Mouse (Mus musculus) kidney, postnatal 0 days (tissue): ENCODE data around the gene Cadm2. TPM values are rescaled to one million over a fixed set of nuclear protein-coding genes. Genes with fewer than 3 reads are reported as not detected.

ENCODE experiments used
- ATAC-seq: fragments of 200-750 bp; cut with Nextera tagmentation; replicated peaks from 2 replicates; pipeline ENCODE4 v1.8.0; 2017; ENCODE audit warnings: low read depth, moderate number of reproducible peaks, moderate TSS enrichment, moderate library complexity; ENCODE audit not compliant: low FRiP score
- DNase-seq: peaks from one replicate; pipeline ENCODE4 v3.0.0-alpha.2; 2016; ENCODE audit warnings: low spot score
- H3K27ac ChIP-seq: fragments of 300-500 bp; sonication (generic); 2 replicates; pipeline ENCODE4 v1.5.1; 2014; ENCODE audit warnings: mild to moderate bottlenecking
- H3K27me3 ChIP-seq: fragments of 300-500 bp; sonication (generic); 2 replicates; pipeline ENCODE4 v1.6.1; 2014; ENCODE audit warnings: low read length, mixed read lengths; ENCODE audit not compliant: insufficient read depth
- H3K36me3 ChIP-seq: fragments of 300-500 bp; sonication (generic); 2 replicates; pipeline ENCODE4 v1.6.1; 2014; ENCODE audit warnings: low read length, mixed read lengths; ENCODE audit not compliant: insufficient read depth
- H3K4me1 ChIP-seq: fragments of 300-500 bp; sonication (generic); replicated peaks from 2 replicates; pipeline ENCODE4 v1.6.1; 2014; ENCODE audit warnings: antibody characterized with exemption, low read length, mixed read lengths; ENCODE audit not compliant: insufficient read depth
- H3K4me2 ChIP-seq: fragments of 300-500 bp; sonication (generic); 2 replicates; pipeline ENCODE4 v1.6.1; 2014; ENCODE audit warnings: mild to moderate bottlenecking, low read length, moderate library complexity, mixed read lengths
- H3K4me3 ChIP-seq: fragments of 300-500 bp; sonication (generic); replicated peaks from 2 replicates; pipeline ENCODE4 v1.5.1; 2014; ENCODE audit warnings: low read depth, low read length
- H3K9ac ChIP-seq: fragments of 300-500 bp; sonication (generic); 2 replicates; pipeline ENCODE4 v1.6.1; 2014; ENCODE audit warnings: low read depth, low read length
- H3K9me3 ChIP-seq: fragments of 300-500 bp; sonication (generic); replicated peaks from 2 replicates; pipeline ENCODE4 v1.6.1; 2016; ENCODE audit warnings: low read length, inconsistent platforms, mixed read lengths
- CTCF ChIP-seq: IDR thresholded peaks from 2 replicates; pipeline ENCODE4 v1.5.1; 2016; ENCODE audit warnings: antibody characterized with exemption, low read depth, mild to moderate bottlenecking, moderate library complexity
- WGBS: fragments of 180-500 bp; shearing (Covaris S2); extraction: QIAGEN DNeasy Blood & Tissue Kit; methylation state at CpG from one replicate; pipeline ENCODE4 v1.1.7; 2014; 5-methylcytosine and 5-hydroxymethylcytosine counted together
- polyA plus RNA-seq: library from polyadenylated mRNA; unstranded; fragments of >200 nt; fragmentation: Nextera tagmentation; extraction: Ambion mirVana; gene quantifications from 2 replicates; pipeline ENCODE4 v1.2.1, GENCODE M21; 2015

The Cadm2 gene
- polyA plus RNA-seq, 1 experiment from 2014 or later, result 0.11 TPM

GRCm38 (mm10) chr16:66997461-66997860 is 623.2 kb downstream of the Cadm2 start:
- Histone ChIP-seq H3K4me1 (no peaks in the 10 kb centered on the region), H3K36me3 (no peaks in the 10 kb centered on the region), H3K9me3 (no peaks in the 10 kb centered on the region), H3K27me3 (no peaks in the 10 kb centered on the region), H3K4me3 (no peak overlapping the region), H3K4me2 (no peak overlapping the region), H3K27ac (no peak overlapping the region), H3K9ac (no peak overlapping the region)
- DNase-seq (no peak), ATAC-seq (no peak)
- TF ChIP-seq CTCF, result no peak
- WGBS, result 83% methylated on average over 2 of the region's 2 CpGs

DNA sequence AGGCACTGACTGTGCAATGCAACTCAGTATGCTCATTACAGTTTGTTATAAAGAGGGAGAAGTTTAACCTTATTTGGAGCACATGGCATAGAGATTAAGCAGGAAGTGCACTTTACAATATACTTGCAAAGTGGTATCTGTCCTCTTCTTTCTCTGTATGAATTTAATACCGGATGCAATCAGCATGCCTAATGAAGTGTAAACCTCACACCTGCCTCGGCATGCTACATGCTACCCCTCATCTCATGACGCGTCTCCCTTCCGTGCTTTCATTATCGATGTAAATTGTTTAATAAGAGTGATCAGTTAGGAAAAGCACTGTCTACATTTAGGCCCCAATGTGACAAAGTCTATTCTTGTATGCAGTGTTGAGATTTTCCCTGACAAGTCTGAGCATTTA is 633.0 kb downstream of the Cadm2 start:
- no peak overlapping the region for H3K27ac ChIP-seq
- H3K9ac ChIP-seq, result no peak overlapping the region
- DNase-seq (no peak), ATAC-seq (no peak)
- H3K4me3 ChIP-seq, result no peak overlapping the region
- no peak for TF ChIP-seq CTCF
- no peaks in the 10 kb centered on the region for H3K9me3 ChIP-seq
- no peaks in the 10 kb centered on the region for H3K36me3 ChIP-seq
- H3K4me1 ChIP-seq, result no peaks in the 10 kb centered on the region
- no peaks in the 10 kb centered on the region for H3K27me3 ChIP-seq
- 88% methylated on average over 6 of the region's 6 CpGs for WGBS
- H3K4me2 ChIP-seq, result no peak overlapping the region

DNA sequence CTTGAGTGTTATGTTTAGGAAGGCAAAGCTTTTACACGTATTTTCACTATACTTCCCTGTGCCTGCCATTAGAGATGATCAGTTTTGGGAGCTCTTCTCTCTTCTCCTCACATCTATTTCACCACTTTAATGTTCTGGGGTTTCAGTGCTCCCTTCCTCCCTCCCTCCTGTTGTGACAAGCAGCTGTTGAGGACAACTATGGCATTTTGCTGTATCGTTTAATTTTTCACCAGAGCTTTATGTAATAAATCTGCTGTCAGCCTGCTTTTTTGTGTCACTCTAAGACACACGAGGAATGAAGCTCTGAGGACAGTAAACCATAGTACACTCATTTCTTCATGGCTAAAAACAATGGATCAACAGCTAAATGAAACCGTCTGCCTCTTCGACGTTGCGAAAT is 633.8 kb downstream of the Cadm2 start:
- no peak overlapping the region for H3K9ac ChIP-seq
- no peak for DNase-seq
- no peaks in the 10 kb centered on the region for H3K9me3 ChIP-seq
- 70% methylated on average over 7 of the region's 7 CpGs for WGBS
- no peaks in the 10 kb centered on the region for H3K27me3 ChIP-seq
- no peak for TF ChIP-seq CTCF
- H3K4me1 ChIP-seq, result no peaks in the 10 kb centered on the region
- H3K4me3 ChIP-seq, result no peak overlapping the region
- H3K36me3 ChIP-seq, result no peaks in the 10 kb centered on the region
- no peak overlapping the region for H3K27ac ChIP-seq
- no peak overlapping the region for H3K4me2 ChIP-seq
- ATAC-seq, result no peak

DNA sequence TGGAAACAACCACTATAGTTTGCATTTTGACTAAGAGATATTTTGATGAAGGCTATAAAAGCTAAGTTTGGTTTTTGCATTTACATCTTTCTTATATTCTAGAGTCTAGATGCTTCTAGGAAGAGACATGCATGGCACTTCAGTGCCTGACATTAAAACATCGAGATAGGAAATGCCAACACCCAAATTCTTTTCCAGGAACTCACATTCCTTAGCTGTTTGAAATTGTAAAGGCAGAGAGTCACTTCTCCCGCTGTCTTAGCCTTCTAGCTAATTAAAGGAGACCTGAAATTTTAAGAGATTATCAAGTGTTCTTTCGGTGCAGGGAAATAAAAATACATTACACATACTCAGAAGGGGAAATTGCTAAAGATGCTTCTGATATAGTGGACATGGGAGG is 649.8 kb downstream of the Cadm2 start:
- Histone ChIP-seq H3K36me3 (no peaks in the 10 kb centered on the region), H3K4me1 (no peaks in the 10 kb centered on the region), H3K27ac (no peak overlapping the region), H3K4me2 (no peak overlapping the region), H3K27me3 (no peaks in the 10 kb centered on the region), H3K9me3 (no peaks in the 10 kb centered on the region), H3K9ac (no peak overlapping the region), H3K4me3 (no peak overlapping the region)
- ATAC-seq (no peak), DNase-seq (no peak)
- TF ChIP-seq CTCF, result no peak
- WGBS, result 52% methylated on average over 3 of the region's 3 CpGs

DNA sequence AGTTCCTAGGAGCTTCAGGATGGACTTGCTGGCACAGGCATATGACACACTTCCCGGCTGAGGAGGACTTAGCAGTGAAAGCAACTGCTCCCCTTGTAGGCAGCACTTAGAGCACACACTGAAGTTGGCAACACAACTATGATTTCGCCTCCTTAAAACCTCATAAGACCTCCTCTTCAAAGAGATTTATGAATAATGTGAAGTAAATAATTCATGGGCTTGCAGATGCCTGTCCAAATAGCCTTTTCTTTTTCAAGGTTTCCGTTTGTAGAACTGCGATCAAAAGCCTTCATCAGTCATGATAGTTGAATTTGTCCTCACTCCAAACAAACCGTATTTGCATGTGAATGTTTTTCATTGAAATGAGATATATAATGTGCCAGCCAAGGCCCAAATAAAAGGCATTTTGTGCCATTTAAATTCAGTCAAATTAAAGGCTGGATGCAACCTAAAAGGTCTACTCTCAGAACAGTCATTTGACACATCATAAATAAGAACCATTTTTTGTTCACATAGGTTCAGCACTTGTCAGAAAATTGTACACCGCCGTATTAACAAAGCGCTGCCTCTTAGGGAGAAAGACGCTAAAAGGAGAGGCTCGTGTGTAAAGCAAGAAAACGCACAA is 651.1 kb downstream of the Cadm2 start:
- no peaks in the 10 kb centered on the region for H3K4me1 ChIP-seq
- no peak for TF ChIP-seq CTCF
- H3K4me2 ChIP-seq, result no peak overlapping the region
- no peak overlapping the region for H3K9ac ChIP-seq
- no peak overlapping the region for H3K27ac ChIP-seq
- DNase-seq, result no peak
- WGBS, result 72% methylated on average over 11 of the region's 11 CpGs
- no peak for ATAC-seq
- no peaks in the 10 kb centered on the region for H3K27me3 ChIP-seq
- no peaks in the 10 kb centered on the region for H3K36me3 ChIP-seq
- no peak overlapping the region for H3K4me3 ChIP-seq
- no peaks in the 10 kb centered on the region for H3K9me3 ChIP-seq

GRCm38 (mm10) chr16:66968336-66968735 is 652.4 kb downstream of the Cadm2 start:
- WGBS, result 68% methylated on average over 5 of the region's 5 CpGs
- Histone ChIP-seq H3K27me3 (no peaks in the 10 kb centered on the region), H3K4me3 (no peak overlapping the region), H3K4me2 (no peak overlapping the region), H3K4me1 (no peaks in the 10 kb centered on the region), H3K27ac (no peak overlapping the region), H3K9me3 (no peaks in the 10 kb centered on the region), H3K36me3 (no peaks in the 10 kb centered on the region), H3K9ac (no peak overlapping the region)
- ATAC-seq (no peak), DNase-seq (no peak)
- TF ChIP-seq CTCF, result no peak

GRCm38 (mm10) chr16:66967686-66968085 is 653.0 kb downstream of the Cadm2 start:
- no peaks in the 10 kb centered on the region for H3K27me3 ChIP-seq
- no peak overlapping the region for H3K4me3 ChIP-seq
- no peak for ATAC-seq
- H3K4me2 ChIP-seq, result no peak overlapping the region
- H3K4me1 ChIP-seq, result no peaks in the 10 kb centered on the region
- no peaks in the 10 kb centered on the region for H3K9me3 ChIP-seq
- no peak overlapping the region for H3K9ac ChIP-seq
- no peak for TF ChIP-seq CTCF
- DNase-seq, result no peak
- H3K36me3 ChIP-seq, result no peaks in the 10 kb centered on the region
- 84% methylated on average over 8 of the region's 8 CpGs for WGBS
- no peak overlapping the region for H3K27ac ChIP-seq
